Mouse (Mus musculus): ENCODE results near the gene Iqcf5.

Gene Iqcf5

DNA sequence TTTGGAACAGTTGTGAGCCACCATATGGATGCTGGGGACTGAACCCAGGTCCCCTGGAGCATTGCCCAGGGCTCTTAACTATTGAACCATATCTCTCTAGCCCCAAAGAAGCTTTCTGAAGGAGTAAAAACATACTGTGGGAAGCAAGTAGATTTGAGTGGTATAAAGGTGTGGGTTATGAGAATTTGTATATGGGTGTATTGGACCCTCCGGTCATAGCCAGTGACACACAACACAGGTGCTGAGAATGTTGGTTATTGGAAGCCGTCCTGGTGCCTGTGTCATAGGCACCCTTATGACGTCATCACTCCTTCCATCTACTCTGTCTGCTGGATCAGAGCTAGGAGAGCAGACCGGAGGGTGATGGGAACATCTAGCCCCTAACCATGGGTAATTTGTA is at the start of gene Iqcf5:
TSS of gene Iqcf5 (plus strand) at position 301 of the 400 bp plus-strand sequence.
- no peak for DNase-seq (ENCODE audit: low read depth, low spot score)

DNA sequence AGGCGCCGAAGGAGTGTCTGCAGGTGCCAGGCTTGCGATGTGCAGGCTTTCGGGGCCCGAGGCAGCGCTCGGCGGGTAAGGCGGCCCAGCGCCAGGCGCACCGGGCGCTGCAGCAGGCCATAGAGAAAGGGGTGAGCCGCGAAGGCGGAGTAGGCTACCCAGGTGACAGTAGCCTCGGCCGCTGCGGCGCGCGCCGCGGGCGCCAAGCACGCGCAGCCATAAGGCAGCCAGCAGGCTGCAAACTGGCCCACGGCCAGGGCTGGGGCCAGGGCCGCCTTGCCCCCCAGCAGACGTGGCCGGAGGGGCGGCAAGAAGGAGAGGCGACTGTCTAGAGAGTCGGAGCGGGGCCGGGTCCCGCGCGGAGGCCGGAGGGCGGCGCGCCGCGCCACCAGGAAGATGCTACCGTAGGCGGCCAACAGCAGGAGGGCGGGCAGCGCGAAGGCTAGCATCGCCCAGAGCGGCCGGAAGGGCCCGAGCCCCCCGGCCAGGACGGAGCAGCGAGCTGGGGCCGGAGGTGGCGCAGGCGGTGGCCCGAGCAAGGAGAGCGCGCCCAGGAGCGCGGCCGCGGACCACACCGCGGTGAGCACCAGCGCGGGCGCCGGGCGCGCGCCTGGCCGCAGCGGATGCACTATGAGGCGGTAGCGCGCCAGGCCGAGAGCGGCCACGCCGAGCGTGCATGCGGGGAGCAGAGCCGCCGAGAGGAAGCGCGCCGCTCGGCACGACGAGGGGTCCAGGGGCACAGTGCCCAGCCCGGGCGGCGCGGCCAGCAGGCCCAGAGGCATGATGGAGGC is 49.4 kb upstream of the Iqcf5 start:
- DNase-seq (ENCODE audit: low read depth, low spot score): no peak

DNA sequence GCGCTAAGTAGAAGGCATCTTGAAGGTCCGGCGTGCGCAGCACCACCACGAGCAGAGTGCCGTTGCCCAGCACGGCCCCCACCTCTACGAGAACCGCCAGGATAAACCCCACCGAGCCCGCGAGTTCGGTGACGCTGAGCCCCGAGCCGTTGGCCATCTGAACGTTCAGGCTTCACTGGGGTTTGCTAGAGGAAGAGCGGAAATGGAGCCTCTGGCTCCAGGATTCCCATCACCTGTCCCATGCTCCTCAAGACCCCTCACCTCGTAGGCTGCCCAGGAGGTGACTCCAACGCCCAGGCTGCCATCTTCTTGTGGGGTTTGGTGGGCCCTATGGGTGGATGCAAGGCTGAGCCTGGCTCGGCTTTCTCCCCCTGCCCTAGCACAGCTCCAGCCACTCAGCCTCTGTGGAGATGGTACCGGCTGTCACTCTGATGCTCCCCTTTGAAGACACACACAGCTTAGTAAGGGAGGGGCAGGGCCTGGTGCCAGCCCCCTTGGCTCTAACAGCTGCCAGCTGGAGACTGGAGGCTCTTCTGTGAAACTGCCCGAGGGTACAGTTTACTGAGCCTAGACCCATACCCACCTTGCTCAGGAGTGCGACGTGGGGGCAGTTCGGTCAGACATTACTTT is 48.7 kb upstream of the Iqcf5 start, which contains the start of gene Gpr62:
TSS of gene Gpr62 (minus strand) at position 368 of the 630 bp plus-strand sequence.
- no peak for DNase-seq (ENCODE audit: low read depth, low spot score)

DNA sequence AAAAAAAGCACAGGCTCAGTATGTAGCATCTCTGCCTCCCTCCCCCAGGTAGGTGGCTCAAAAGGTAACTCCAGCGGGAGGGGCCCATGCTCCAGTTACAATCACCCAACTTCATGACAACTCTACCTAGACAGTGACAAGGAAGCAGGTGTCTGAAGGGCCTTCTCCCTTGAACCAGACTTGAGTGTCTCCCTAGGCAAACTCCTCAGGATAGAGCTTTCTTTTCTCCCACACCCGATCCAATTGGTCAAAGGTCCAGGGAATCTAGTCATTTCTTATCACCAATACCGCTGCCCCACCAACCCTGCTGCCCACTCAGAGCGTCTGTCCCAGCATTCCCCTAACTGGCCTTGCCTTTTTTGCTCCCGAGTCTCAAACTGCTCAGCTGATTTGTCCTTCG is 47.7 kb upstream of the Iqcf5 start:
- no peak for DNase-seq (ENCODE audit: low read depth, low spot score)

- DNase-seq (ENCODE audit: low read depth, low spot score): no peak
These were observed 46.6 kb upstream of the Iqcf5 start for GRCm38 (mm10) chr9:106467746-106468145.

GRCm38 (mm10) chr9:106469317-106469716 is 45.1 kb upstream of the Iqcf5 start:
- DNase-seq (ENCODE audit: low read depth, low spot score): peak; percentile 57

DNA sequence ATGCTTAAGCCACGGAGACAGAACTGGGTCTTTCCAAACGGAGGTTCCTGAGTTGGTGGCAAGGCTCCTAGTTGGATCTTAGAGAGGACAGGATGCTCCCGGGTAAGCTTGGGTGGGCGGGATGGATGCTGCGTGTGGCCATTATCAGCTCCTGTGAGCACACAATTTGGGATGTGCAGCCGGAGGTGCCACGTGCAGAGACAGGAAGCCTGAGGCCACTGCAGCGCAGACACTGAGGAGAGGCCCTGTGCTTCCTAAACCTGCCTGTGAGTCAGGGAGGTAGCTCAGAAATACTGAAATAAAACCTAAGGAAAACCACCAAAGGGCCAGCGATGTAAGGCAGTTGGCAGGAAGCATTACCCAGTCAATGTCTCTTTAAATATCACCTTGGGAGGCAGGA is 44.6 kb upstream of the Iqcf5 start:
- DNase-seq (ENCODE audit: low read depth, low spot score): no peak

DNA sequence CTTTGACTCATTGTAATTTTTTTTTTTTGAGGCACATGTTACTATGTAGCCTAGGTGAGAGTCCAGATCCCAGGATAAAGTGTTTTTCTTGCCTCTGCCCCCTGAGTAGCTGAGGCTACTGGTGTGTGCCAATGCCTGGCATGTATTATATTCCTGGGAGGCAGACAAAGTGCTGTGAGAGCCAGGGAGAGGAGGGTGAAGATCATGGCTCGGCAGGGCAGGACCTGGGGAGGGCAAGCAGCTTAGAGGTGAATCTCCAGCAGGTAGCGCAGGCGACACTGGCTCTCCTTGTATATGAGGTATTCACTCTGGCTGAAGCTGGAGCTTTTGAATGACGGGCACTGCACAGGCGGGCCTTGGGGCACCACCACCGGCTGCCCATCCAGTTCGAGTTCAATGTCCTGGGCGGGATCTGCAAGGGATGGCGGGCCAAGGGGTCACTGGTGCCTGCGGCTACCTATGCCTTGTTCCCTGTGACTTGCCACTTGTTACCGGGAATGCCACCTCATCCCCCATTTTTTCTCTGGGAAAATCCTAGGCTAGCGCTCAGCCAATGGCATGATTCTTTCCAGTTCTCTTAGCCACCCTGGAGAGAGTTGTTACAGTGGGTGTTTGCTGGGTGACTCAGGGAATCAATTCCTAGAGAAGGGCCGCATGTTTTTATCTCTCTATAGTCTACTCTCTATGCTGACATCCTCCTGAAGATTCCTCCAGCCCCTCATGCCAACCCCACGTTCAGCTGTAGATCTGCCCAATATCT is 43.2 kb upstream of the Iqcf5 start:
- DNase-seq (ENCODE audit: low read depth, low spot score): no peak

DNA sequence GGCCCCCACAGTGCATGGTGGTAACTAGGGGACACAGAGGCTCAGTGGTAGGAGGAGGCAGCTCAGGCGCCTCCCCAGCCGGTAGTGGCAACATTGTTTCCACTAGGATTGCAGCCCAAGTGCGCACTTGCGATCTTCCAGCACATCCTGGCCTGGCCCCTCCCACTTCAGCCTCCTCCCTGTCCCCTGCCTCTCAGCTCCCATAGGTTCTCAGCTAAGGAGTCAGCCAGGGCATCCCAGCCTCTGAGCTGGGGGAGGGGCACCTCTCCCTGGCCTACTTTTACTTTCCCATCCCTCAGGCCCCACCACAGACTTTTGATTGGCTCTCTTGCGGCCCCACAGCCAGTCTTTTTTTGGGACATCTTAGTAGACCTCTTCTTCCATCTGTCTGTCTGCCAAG is 42.5 kb upstream of the Iqcf5 start:
- no peak for DNase-seq (ENCODE audit: low read depth, low spot score)

DNA sequence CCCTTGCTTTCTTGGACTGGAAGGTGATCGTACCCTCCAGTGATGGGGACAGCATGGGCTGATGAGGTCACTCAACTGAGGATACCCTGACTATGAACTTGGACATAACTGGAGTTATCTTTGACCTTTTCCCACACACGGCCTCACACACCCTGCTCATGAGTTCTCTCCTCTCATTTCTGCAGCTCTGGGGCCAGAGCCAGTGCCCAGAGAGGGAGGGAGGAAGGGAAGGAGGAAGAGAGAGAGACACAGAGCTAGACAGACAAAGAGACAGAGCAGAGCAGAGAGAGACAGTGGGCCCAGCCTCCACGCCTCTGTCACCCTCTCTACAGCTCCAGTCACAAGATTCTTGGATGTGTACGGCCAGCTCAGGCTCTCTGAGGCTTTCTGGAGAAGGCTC is 42.1 kb upstream of the Iqcf5 start:
- no peak for DNase-seq (ENCODE audit: low read depth, low spot score)

DNA sequence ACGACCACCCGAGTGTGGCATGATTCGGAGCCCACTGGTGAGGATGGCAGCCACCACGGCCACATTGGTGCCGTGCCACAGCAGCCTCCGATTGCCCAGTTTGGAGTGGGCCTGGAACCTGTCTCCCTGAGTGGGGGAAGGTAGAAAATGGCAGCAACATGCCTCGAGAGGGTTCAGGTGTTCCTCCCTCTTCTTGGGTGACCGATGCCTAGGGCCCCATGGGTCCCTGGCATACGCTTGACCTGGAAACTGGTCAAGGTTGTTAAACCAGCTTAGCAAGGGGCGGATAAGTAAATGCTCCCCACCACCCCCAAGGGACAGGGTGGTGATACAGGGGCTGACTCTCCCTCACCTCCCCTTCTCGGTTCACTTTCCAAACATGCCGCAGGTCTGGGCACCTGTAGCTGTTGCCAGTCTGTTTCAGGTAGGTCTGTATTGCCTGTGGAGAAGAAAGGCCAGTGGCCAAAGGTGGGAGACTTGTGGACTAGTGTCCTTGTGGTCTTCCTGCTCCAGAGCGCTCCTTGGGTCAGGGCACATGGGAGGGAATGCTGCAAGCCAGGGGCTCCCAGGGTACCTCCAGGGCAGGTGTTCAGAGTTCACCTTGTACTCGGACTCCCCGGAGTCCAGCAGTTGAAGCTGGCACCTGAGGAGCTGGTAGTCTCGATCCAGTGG is 41.2 kb upstream of the Iqcf5 start:
- no peak for DNase-seq (ENCODE audit: low read depth, low spot score)

DNA sequence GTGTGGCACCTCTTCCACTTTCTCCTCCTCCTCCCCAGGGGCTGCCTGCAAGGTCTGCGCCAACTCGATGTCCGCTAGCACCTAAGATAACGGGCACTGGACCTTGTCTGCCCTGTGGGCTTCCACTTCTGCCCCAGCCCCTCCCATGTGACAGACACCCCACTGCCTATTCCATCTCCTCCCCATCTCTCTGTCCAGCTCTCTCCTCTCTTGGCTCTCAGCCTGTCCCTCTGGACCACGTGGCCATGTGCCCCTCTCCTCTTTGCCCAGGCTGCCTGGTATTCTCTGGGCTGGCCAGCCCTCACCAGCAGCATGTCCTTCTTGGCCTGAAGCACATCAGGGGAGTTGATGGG is 40.6 kb upstream of the Iqcf5 start:
- DNase-seq (ENCODE audit: low read depth, low spot score): no peak

DNA sequence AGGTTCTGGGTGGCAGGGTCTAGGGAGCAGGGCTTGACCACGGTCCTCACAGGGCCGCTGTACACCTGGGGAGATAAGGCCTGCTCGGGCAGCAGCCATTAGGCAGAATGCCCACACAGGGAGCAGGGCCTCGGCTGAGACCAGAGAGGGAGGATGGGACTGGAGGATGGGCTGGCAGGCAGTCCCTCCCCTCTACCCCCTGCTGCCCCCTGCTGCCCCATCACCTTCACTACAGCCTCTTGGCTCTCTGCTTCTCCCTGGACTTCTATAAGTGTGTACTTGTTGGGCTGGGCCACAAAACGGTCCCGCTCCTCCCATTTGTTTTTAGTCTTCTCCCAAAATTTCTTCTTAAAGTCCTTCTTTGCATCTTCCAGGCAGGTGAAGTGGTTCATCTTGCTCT is 39.9 kb upstream of the Iqcf5 start:
- peak; percentile 88 for DNase-seq (ENCODE audit: low read depth, low spot score)

DNA sequence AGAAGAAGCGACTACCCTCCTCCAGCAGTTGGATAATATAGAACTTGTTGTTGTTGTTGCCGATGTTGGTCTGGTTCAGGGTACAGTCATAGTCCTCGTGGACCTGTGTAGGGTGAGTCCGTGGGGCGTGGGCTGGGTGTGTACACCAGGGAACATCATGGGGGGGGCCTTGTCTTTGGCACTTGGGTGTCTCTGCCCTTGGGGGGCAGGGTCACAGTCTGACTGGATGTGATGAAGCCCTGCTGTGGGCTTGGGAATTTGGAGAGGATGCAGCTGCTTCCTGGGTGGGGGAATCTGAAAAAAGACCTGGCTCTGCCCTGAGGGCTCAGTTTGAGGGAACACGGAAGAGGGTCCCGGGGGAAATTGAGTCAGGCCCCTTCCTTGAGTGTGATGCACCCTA is 39.3 kb upstream of the Iqcf5 start:
- DNase-seq (ENCODE audit: low read depth, low spot score): peak; percentile 67

DNA sequence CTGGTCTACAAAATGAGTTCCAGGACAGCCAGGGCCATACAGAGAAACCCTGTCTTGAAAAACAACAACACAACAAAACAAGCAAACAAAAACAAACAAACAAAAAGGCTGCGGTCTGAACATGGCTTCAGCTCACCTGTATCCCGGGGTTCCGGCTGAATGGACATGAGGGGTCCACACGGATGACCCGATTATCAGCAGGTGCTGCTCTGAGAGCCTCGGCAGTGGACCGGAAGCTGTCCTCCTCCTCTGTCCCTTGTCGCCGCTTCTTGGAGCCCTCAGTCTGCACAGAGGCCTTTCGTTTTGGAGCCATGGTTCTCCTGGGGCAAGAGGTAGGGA is 38.7 kb upstream of the Iqcf5 start, which contains the start of gene Rrp9:
TSS of gene Rrp9 (plus strand) at position 301 of the 339 bp plus-strand sequence.
- DNase-seq (ENCODE audit: low read depth, low spot score): no peak

DNA sequence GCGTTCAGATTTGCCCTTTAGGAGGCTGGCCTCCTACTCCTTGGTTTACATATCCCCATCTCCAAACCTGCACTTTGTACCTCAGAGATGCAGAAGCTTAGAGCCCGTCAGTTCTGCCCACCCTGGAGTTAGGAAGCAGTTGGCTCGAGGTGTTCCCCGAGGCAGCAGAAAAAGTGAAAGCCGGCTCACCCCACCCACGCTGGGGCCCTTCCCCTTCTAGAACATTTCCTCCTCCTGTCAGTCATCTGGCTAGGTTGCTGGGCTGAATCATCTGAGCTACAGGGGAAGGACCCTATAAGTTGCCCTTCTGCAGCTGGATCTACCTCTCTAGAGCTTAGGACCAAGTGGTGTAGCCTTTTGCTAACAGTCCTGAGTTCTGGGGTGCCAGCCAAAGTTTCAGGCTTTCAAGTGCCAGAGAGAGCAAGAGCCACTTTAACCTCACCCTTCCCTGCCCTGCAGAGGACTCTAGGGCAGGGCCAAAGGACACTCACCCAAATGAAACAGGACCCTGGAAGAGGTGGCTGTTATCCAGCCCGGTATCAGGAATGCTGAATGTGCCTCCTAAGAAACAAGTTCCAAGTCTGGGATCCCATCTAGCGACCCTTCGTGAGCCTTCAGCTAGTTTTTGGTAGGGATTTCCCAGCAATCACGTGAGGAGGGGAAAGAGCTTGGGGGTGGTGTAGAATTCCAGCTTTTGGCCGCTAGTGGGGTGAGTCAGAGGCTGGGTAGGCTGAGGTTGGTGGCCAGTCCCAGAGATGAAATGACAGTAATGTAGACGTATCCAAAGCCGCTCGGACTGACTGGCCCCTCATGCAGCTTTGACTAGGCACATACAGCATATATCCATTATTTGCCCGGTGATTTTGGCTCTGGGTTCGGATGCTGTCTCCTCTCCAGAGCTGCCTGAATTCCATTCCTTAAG is 38.1 kb upstream of the Iqcf5 start:
- DNase-seq (ENCODE audit: low read depth, low spot score): peak; percentile 88

DNA sequence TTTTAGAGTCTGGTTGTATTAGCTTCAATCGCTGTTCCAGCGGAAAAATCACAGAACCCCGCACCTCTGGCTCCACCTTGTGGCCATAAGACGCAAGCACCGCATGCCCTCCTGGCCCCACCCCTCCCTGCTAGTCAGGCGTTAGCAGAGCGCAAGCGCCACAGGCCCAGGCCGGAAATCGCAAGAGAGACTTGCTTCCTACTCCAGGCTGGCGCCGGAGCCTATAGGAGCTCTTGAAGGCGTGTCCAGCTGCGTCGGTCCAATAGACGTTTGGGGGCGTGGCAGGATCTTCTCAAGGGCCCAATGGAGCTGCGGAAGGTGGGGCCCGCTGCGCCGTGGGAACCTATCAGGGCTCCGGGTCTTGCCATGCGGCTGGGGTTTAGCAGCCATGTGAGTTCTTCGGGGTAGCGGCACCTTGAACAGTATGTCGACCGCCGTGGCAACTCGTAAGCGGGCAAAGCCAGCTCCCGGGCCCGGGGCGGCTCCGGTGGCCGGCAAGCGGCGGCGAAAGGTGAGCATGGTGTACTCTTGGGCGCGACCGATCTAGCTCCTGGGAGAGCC is 37.4 kb upstream of the Iqcf5 start, which contains the start of gene Parp3:
TSS of gene Parp3 (minus strand) at position 26 of the 561 bp plus-strand sequence.
- DNase-seq (ENCODE audit: low read depth, low spot score): peak; percentile 100

GRCm38 (mm10) chr9:106477649-106478048 is 36.7 kb upstream of the Iqcf5 start:
- DNase-seq (ENCODE audit: low read depth, low spot score): peak; percentile 14

DNA sequence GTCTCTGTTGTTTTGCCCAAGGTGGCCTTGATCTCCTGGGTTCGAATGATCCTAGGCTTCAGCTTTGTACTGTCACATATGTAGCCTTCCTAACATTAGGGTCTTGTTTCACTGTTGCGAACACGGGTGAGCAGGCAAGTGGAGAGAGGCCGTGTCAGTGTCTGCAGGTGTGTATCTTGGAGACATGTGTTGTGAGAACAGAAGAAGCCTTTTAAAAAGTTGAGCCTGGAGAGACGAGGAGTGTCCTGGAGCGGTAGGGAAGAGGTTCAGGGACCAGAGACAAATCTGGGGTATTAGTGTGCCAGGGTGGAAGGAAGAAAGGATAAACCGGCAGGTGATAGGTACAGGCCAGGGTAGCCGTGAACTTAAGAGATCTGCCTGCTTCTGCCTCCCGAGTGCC is 36.3 kb upstream of the Iqcf5 start:
- no peak for DNase-seq (ENCODE audit: low read depth, low spot score)

- DNase-seq (ENCODE audit: low read depth, low spot score): no peak
These were observed 33.8 kb upstream of the Iqcf5 start for GRCm38 (mm10) chr9:106480541-106480940.

DNA sequence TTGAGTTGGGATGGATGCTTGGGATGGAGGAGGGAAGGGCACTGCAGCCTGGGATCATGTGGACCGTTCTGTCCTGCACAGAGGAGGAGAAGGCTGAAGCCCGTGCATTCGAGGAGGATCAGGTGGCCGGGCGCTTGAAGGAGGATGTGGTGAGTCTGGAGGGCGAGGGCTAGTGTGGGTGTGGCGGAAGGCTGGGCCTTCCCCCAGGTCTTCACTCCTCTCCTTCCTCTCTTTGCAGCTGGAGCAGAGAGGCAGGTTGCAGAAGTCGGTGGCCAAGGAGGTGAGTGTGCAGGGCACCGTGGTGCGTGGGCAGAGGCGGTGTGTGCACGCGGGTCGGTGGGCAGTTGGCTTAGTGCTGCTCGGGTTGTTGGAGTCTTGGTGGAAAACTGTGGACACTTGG is 33.3 kb upstream of the Iqcf5 start:
- DNase-seq (ENCODE audit: low read depth, low spot score): no peak
